Mouse (Mus musculus) embryo, embryonic 10 days (tissue): ENCODE data around the gene Gm10097.

Experiments used
- DNase-seq: peaks from one replicate; pipeline ENCODE4 v3.0.0-alpha.2; 2015; ENCODE audit warnings: low spot score

Gene Gm10097

GRCm38 (mm10) chr10:5085792-5086191 lies 16.8 kb downstream of the Gm10097 start:
- DNase-seq = no peak

GRCm38 (mm10) chr10:5086329-5086728 lies 17.3 kb downstream of the Gm10097 start:
- DNase-seq = no peak

GRCm38 (mm10) chr10:5087336-5087735 lies 18.3 kb downstream of the Gm10097 start:
- DNase-seq = no peak

GRCm38 (mm10) chr10:5089133-5089532 lies 20.1 kb downstream of the Gm10097 start:
- DNase-seq = no peak

- DNase-seq = no peak
These were observed 28.2 kb downstream of the Gm10097 start for GRCm38 (mm10) chr10:5096996-5097753.

- DNase-seq = no peak
These were observed 28.8 kb downstream of the Gm10097 start for GRCm38 (mm10) chr10:5097754-5098137.

- DNase-seq = no peak
These were observed 41.8 kb downstream of the Gm10097 start for GRCm38 (mm10) chr10:5110773-5111172.

- DNase-seq = no peak
These were observed 47.2 kb downstream of the Gm10097 start for GRCm38 (mm10) chr10:5116155-5116554.

GRCm38 (mm10) chr10:5116720-5117119 lies 47.7 kb downstream of the Gm10097 start:
- DNase-seq = no peak
